Mouse (Mus musculus): ENCODE results near the gene Cotl1.
A peak's percentile ranks its signal among the peaks of the same experiment; 100 is the strongest.

Cotl1 gene

GRCm38 (mm10) chr8:119795651-119796050, 44.7 kb downstream of the Cotl1 start:
- Histone ChIP-seq H3K27me3 (ENCODE audit: insufficient read depth, low read length) (peaks cover 4% of the 10 kb centered on the region), H3K4me3 (replicated peaks; ENCODE audit: low read length) (no peak overlapping the region), H3K9me3 (ENCODE audit: low read length) (no peaks in the 10 kb centered on the region), H3K4me1 (replicated peaks; ENCODE audit: low read depth, low read length) (peaks cover 60% of the 10 kb centered on the region), H3K36me3 (ENCODE audit: insufficient read depth, low read length) (no peaks in the 10 kb centered on the region)
- no peak for TF ChIP-seq POU5F1 (IDR thresholded peaks at IDR 0.05; ENCODE audit: borderline replicate concordance, low read length)
- no peak for TF ChIP-seq NANOG (IDR thresholded peaks at IDR 0.05; ENCODE audit: borderline replicate concordance, low read length)

- Histone ChIP-seq H3K9me3 (ENCODE audit: low read length) (no peaks in the 10 kb centered on the region), H3K27me3 (ENCODE audit: insufficient read depth, low read length) (peaks cover 4% of the 10 kb centered on the region), H3K36me3 (ENCODE audit: insufficient read depth, low read length) (no peaks in the 10 kb centered on the region), H3K4me1 (replicated peaks; ENCODE audit: low read depth, low read length) (peaks cover 51% of the 10 kb centered on the region), H3K4me3 (replicated peaks; ENCODE audit: low read length) (no peak overlapping the region)
- TF ChIP-seq NANOG (IDR thresholded peaks at IDR 0.05; ENCODE audit: borderline replicate concordance, low read length) (no peak), POU5F1 (IDR thresholded peaks at IDR 0.05; ENCODE audit: borderline replicate concordance, low read length) (no peak), CTCF (conservative IDR thresholded peaks at IDR 0.05; ENCODE audit: low read length) (no peak)
Measured at GRCm38 (mm10) chr8:119794689-119795088, 45.7 kb downstream of the Cotl1 start.

GRCm38 (mm10) chr8:119791804-119792704, 48.3 kb downstream of the Cotl1 start:
- TF ChIP-seq CTCF (conservative IDR thresholded peaks at IDR 0.05; ENCODE audit: low read length) (no peak), POU5F1 (IDR thresholded peaks at IDR 0.05; ENCODE audit: borderline replicate concordance, low read length) (no peak), NANOG (IDR thresholded peaks at IDR 0.05; ENCODE audit: borderline replicate concordance, low read length) (no peak)
- peaks cover 39% of the 10 kb centered on the region for H3K4me1 ChIP-seq (replicated peaks; ENCODE audit: low read depth, low read length)
- H3K9me3 ChIP-seq (ENCODE audit: low read length) = no peaks in the 10 kb centered on the region
- peaks cover 4% of the 10 kb centered on the region for H3K27me3 ChIP-seq (ENCODE audit: insufficient read depth, low read length)
- no peak overlapping the region for H3K4me3 ChIP-seq (replicated peaks; ENCODE audit: low read length)
- H3K36me3 ChIP-seq (ENCODE audit: insufficient read depth, low read length) = no peaks in the 10 kb centered on the region

- Histone ChIP-seq H3K9me3 (ENCODE audit: low read length) (no peaks in the 10 kb centered on the region), H3K4me3 (replicated peaks; ENCODE audit: low read length) (peak overlapping the region; percentile 43), H3K36me3 (ENCODE audit: insufficient read depth, low read length) (no peaks in the 10 kb centered on the region), H3K4me1 (replicated peaks; ENCODE audit: low read depth, low read length) (peaks cover 48% of the 10 kb centered on the region), H3K27me3 (ENCODE audit: insufficient read depth, low read length) (peaks cover 10% of the 10 kb centered on the region)
- TF ChIP-seq POU5F1 (IDR thresholded peaks at IDR 0.05; ENCODE audit: borderline replicate concordance, low read length) (no peak), CTCF (conservative IDR thresholded peaks at IDR 0.05; ENCODE audit: low read length) (no peak)
Measured at GRCm38 (mm10) chr8:119789581-119789980, 50.8 kb downstream of the Cotl1 start.

GRCm38 (mm10) chr8:119788607-119789381, 51.5 kb downstream of the Cotl1 start:
- TF ChIP-seq POU5F1 (IDR thresholded peaks at IDR 0.05; ENCODE audit: borderline replicate concordance, low read length) (no peak), NANOG (IDR thresholded peaks at IDR 0.05; ENCODE audit: borderline replicate concordance, low read length) (no peak), CTCF (conservative IDR thresholded peaks at IDR 0.05; ENCODE audit: low read length) (no peak)

GRCm38 (mm10) chr8:119787341-119787740, 53.0 kb downstream of the Cotl1 start:
- TF ChIP-seq CTCF (conservative IDR thresholded peaks at IDR 0.05; ENCODE audit: low read length) (no peak), NANOG (IDR thresholded peaks at IDR 0.05; ENCODE audit: borderline replicate concordance, low read length) (no peak), POU5F1 (IDR thresholded peaks at IDR 0.05; ENCODE audit: borderline replicate concordance, low read length) (no peak)
- Histone ChIP-seq H3K27me3 (ENCODE audit: insufficient read depth, low read length) (peaks cover 6% of the 10 kb centered on the region), H3K4me1 (replicated peaks; ENCODE audit: low read depth, low read length) (peaks cover 47% of the 10 kb centered on the region), H3K9me3 (ENCODE audit: low read length) (no peaks in the 10 kb centered on the region), H3K36me3 (ENCODE audit: insufficient read depth, low read length) (no peaks in the 10 kb centered on the region), H3K4me3 (replicated peaks; ENCODE audit: low read length) (no peak overlapping the region)

More at GRCm38 (mm10) chr8:119788607-119789381, 51.5 kb downstream of the Cotl1 start:
- H3K27me3 ChIP-seq (ENCODE audit: insufficient read depth, low read length) = peaks cover 10% of the 10 kb centered on the region
- no peaks in the 10 kb centered on the region for H3K36me3 ChIP-seq (ENCODE audit: insufficient read depth, low read length)
- no peaks in the 10 kb centered on the region for H3K9me3 ChIP-seq (ENCODE audit: low read length)
- peaks cover 49% of the 10 kb centered on the region for H3K4me1 ChIP-seq (replicated peaks; ENCODE audit: low read depth, low read length)
- peak overlapping the region; percentile 43 for H3K4me3 ChIP-seq (replicated peaks; ENCODE audit: low read length)

GRCm38 (mm10) chr8:119786871-119787270, 53.5 kb downstream of the Cotl1 start:
- TF ChIP-seq NANOG (IDR thresholded peaks at IDR 0.05; ENCODE audit: borderline replicate concordance, low read length) (no peak), POU5F1 (IDR thresholded peaks at IDR 0.05; ENCODE audit: borderline replicate concordance, low read length) (no peak), CTCF (conservative IDR thresholded peaks at IDR 0.05; ENCODE audit: low read length) (no peak)
- H3K4me3 ChIP-seq (replicated peaks; ENCODE audit: low read length) = no peak overlapping the region
- no peaks in the 10 kb centered on the region for H3K36me3 ChIP-seq (ENCODE audit: insufficient read depth, low read length)
- peaks cover 6% of the 10 kb centered on the region for H3K27me3 ChIP-seq (ENCODE audit: insufficient read depth, low read length)
- H3K9me3 ChIP-seq (ENCODE audit: low read length) = no peaks in the 10 kb centered on the region
- peaks cover 44% of the 10 kb centered on the region for H3K4me1 ChIP-seq (replicated peaks; ENCODE audit: low read depth, low read length)

GRCm38 (mm10) chr8:119785764-119786405, 54.5 kb downstream of the Cotl1 start:
- H3K4me1 ChIP-seq (replicated peaks; ENCODE audit: low read depth, low read length) = peaks cover 42% of the 10 kb centered on the region
- TF ChIP-seq CTCF (conservative IDR thresholded peaks at IDR 0.05; ENCODE audit: low read length) (no peak), POU5F1 (IDR thresholded peaks at IDR 0.05; ENCODE audit: borderline replicate concordance, low read length) (no peak), NANOG (IDR thresholded peaks at IDR 0.05; ENCODE audit: borderline replicate concordance, low read length) (no peak)
- H3K9me3 ChIP-seq (ENCODE audit: low read length) = no peaks in the 10 kb centered on the region
- peak overlapping the region; percentile 17; the same call in 1 of the 2 replicates for H3K4me3 ChIP-seq (replicated peaks; ENCODE audit: low read length)
- no peaks in the 10 kb centered on the region for H3K36me3 ChIP-seq (ENCODE audit: insufficient read depth, low read length)
- peaks cover 6% of the 10 kb centered on the region for H3K27me3 ChIP-seq (ENCODE audit: insufficient read depth, low read length)
